Mouse (Mus musculus) forebrain, embryonic 11.5 days (tissue): Measurements from ENCODE around the gene Prr14. TPM values are rescaled to one million over a fixed set of nuclear protein-coding genes. Genes with fewer than 3 reads are reported as not detected.

ENCODE experiments used
- ATAC-seq: fragments of 200-750 bp; cut with Nextera tagmentation; replicated peaks from 2 replicates; pipeline ENCODE4 v1.8.0; 2017; ENCODE audit warnings: moderate TSS enrichment; ENCODE audit not compliant: low FRiP score
- DNase-seq: peaks from one replicate; pipeline ENCODE4 v3.0.0-alpha.2; 2017; ENCODE audit warnings: low spot score
- H3K27ac ChIP-seq: fragments of 300-500 bp; sonication (generic); 2 replicates; pipeline ENCODE4 v1.5.1; 2014; ENCODE audit warnings: low read depth, low read length
- H3K27me3 ChIP-seq: fragments of 300-500 bp; sonication (generic); 2 replicates; pipeline ENCODE4 v1.6.1; 2014; ENCODE audit warnings: mild to moderate bottlenecking, low read length, mixed read lengths; ENCODE audit not compliant: control insufficient read depth, insufficient read depth
- H3K36me3 ChIP-seq: fragments of 300-500 bp; sonication (generic); 2 replicates; pipeline ENCODE4 v1.6.1; 2014; ENCODE audit warnings: mild to moderate bottlenecking, low read length, moderate library complexity, mixed read lengths; ENCODE audit not compliant: control insufficient read depth, insufficient read depth
- H3K4me1 ChIP-seq: fragments of 300-500 bp; sonication (generic); replicated peaks from 2 replicates; pipeline ENCODE4 v1.6.1; 2014; ENCODE audit warnings: low read length, mixed read lengths; ENCODE audit not compliant: control insufficient read depth, insufficient read depth
- H3K4me2 ChIP-seq: fragments of 300-500 bp; sonication (generic); 2 replicates; pipeline ENCODE4 v1.6.1; 2014; ENCODE audit warnings: low read depth, mild to moderate bottlenecking, low read length, moderate library complexity, mixed read lengths; ENCODE audit not compliant: severe bottlenecking
- H3K4me3 ChIP-seq: fragments of 300-500 bp; sonication (generic); 2 replicates; pipeline ENCODE4 v1.5.1; 2014; ENCODE audit warnings: low read depth, low read length
- H3K9ac ChIP-seq: fragments of 300-500 bp; sonication (generic); 2 replicates; pipeline ENCODE4 v1.6.1; 2014; ENCODE audit warnings: low read length
- H3K9me3 ChIP-seq: fragments of 300-500 bp; sonication (generic); 2 replicates; pipeline ENCODE4 v1.6.1; 2016; ENCODE audit warnings: low read length, mixed read lengths; ENCODE audit not compliant: control insufficient read depth
- WGBS: fragments of 180-500 bp; shearing (Covaris S2); extraction: QIAGEN DNeasy Blood & Tissue Kit; methylation state at CpG from one replicate; pipeline ENCODE4 v1.1.7; 2014; 5-methylcytosine and 5-hydroxymethylcytosine counted together
- polyA plus RNA-seq: library from polyadenylated mRNA; unstranded; fragments of >200 nt; fragmentation: Nextera tagmentation; extraction: Ambion mirVana; gene quantifications from 2 replicates; pipeline ENCODE4 v1.2.1, GENCODE M21; 2014

Prr14 gene
- polyA plus RNA-seq, 1 experiment from 2014 or later, result 77.3 TPM

GRCm38 (mm10) chr7:127511241-127511640 is 51.8 kb downstream of the Prr14 start:
- ATAC-seq (no peak), DNase-seq (no peak)
- Histone ChIP-seq H3K27me3 (no peaks in the 10 kb centered on the region), H3K4me2 (peak overlapping the region; percentile 55), H3K9me3 (no peaks in the 10 kb centered on the region), H3K4me1 (peaks cover 5% of the 10 kb centered on the region; the same call in 1 of the 2 replicates), H3K9ac (peak overlapping the region; percentile 93; the same call in 1 of the 2 replicates), H3K36me3 (no peaks in the 10 kb centered on the region; the same call in 1 of the 2 replicates), H3K4me3 (peak overlapping the region; percentile 86), H3K27ac (peak overlapping the region; percentile 95; the same call in 1 of the 2 replicates)
- 39% methylated on average over 8 of the region's 8 CpGs for WGBS

GRCm38 (mm10) chr7:127511808-127512230 is 52.4 kb downstream of the Prr14 start, which contains the start of gene Srcap:
Gene Srcap, plus strand, starts transcription at chr7:127511983.
- Histone ChIP-seq H3K4me1 (peaks cover 5% of the 10 kb centered on the region; the same call in 1 of the 2 replicates), H3K27me3 (no peaks in the 10 kb centered on the region), H3K9ac (peak within 1 kb of the TSS; percentile 93), H3K9me3 (no peaks in the 10 kb centered on the region), H3K36me3 (no peaks in the 10 kb centered on the region; the same call in 1 of the 2 replicates), H3K27ac (peak within 1 kb of the TSS; percentile 95), H3K4me2 (peak within 1 kb of the TSS; percentile 55), H3K4me3 (peak within 1 kb of the TSS; percentile 86)
- under 1% methylated on average over 35 of the region's 37 CpGs for WGBS
- ATAC-seq (peak; percentile 98), DNase-seq (peak; percentile 98)

- WGBS, result under 1% methylated on average over 57 of the region's 93 CpGs
- Histone ChIP-seq H3K9ac (peak overlapping the region; percentile 93), H3K9me3 (no peaks in the 10 kb centered on the region), H3K36me3 (no peaks in the 10 kb centered on the region; the same call in 1 of the 2 replicates), H3K27ac (peak overlapping the region; percentile 95), H3K4me1 (peaks cover 5% of the 10 kb centered on the region; the same call in 1 of the 2 replicates), H3K4me2 (peak overlapping the region; percentile 55), H3K4me3 (peak overlapping the region; percentile 86), H3K27me3 (no peaks in the 10 kb centered on the region)
- peak; percentile 97 for DNase-seq
- peak; percentile 78 for ATAC-seq
Measured at GRCm38 (mm10) chr7:127512231-127513015, 53.0 kb downstream of the Prr14 start.

- Histone ChIP-seq H3K4me1 (peaks cover 5% of the 10 kb centered on the region; the same call in 1 of the 2 replicates), H3K9me3 (no peaks in the 10 kb centered on the region), H3K27me3 (no peaks in the 10 kb centered on the region), H3K27ac (peak overlapping the region; percentile 95; the same call in 1 of the 2 replicates), H3K4me2 (peak overlapping the region; percentile 55), H3K36me3 (no peaks in the 10 kb centered on the region; the same call in 1 of the 2 replicates), H3K4me3 (peak overlapping the region; percentile 86), H3K9ac (peak overlapping the region; percentile 93)
- DNase-seq, result no peak
- 56% methylated on average over 8 of the region's 8 CpGs for WGBS
- no peak for ATAC-seq
Measured at GRCm38 (mm10) chr7:127513016-127513390, 53.6 kb downstream of the Prr14 start.

- no peak overlapping the region for H3K9ac ChIP-seq
- WGBS, result 92% methylated on average over 3 of the region's 3 CpGs
- DNase-seq (no peak), ATAC-seq (no peak)
- H3K27me3 ChIP-seq, result no peaks in the 10 kb centered on the region
- H3K4me3 ChIP-seq, result no peak overlapping the region; the same call in 1 of the 2 replicates
- H3K4me1 ChIP-seq, result peaks cover 5% of the 10 kb centered on the region; the same call in 1 of the 2 replicates
- peak overlapping the region; percentile 55; the same call in 1 of the 2 replicates for H3K4me2 ChIP-seq
- no peaks in the 10 kb centered on the region for H3K9me3 ChIP-seq
- no peak overlapping the region for H3K27ac ChIP-seq
- H3K36me3 ChIP-seq, result no peaks in the 10 kb centered on the region; the same call in 1 of the 2 replicates
Measured at GRCm38 (mm10) chr7:127513781-127514180, 54.4 kb downstream of the Prr14 start.

GRCm38 (mm10) chr7:127515846-127516245 is 56.4 kb downstream of the Prr14 start:
- no peak overlapping the region for H3K4me2 ChIP-seq
- no peak overlapping the region for H3K4me3 ChIP-seq
- ATAC-seq (no peak), DNase-seq (no peak)
- H3K9me3 ChIP-seq, result no peaks in the 10 kb centered on the region
- H3K9ac ChIP-seq, result no peak overlapping the region
- peaks cover 5% of the 10 kb centered on the region; the same call in 1 of the 2 replicates for H3K4me1 ChIP-seq
- no peak overlapping the region for H3K27ac ChIP-seq
- H3K36me3 ChIP-seq, result peaks cover 4% of the 10 kb centered on the region; the same call in 1 of the 2 replicates
- H3K27me3 ChIP-seq, result no peaks in the 10 kb centered on the region
- 94% methylated on average over 7 of the region's 7 CpGs for WGBS

GRCm38 (mm10) chr7:127516344-127516743 is 56.9 kb downstream of the Prr14 start:
- ATAC-seq (no peak), DNase-seq (no peak)
- peaks cover 5% of the 10 kb centered on the region; the same call in 1 of the 2 replicates for H3K4me1 ChIP-seq
- no peak overlapping the region for H3K4me2 ChIP-seq
- H3K36me3 ChIP-seq, result peaks cover 5% of the 10 kb centered on the region; the same call in 1 of the 2 replicates
- H3K27me3 ChIP-seq, result no peaks in the 10 kb centered on the region
- no peak overlapping the region for H3K27ac ChIP-seq
- H3K4me3 ChIP-seq, result no peak overlapping the region
- H3K9ac ChIP-seq, result no peak overlapping the region
- no peaks in the 10 kb centered on the region for H3K9me3 ChIP-seq
- 97% methylated on average over 6 of the region's 7 CpGs for WGBS

GRCm38 (mm10) chr7:127519284-127519683 is 59.9 kb downstream of the Prr14 start, which contains the start of gene Gm42715:
Gene Gm42715, plus strand, starts transcription at chr7:127519584.
- H3K4me1 ChIP-seq, result no peaks in the 10 kb centered on the region
- no peaks in the 10 kb centered on the region for H3K27me3 ChIP-seq
- no peak within 1 kb of the TSS for H3K9ac ChIP-seq
- H3K9me3 ChIP-seq, result no peaks in the 10 kb centered on the region
- DNase-seq (no peak), ATAC-seq (no peak)
- WGBS, result 89% methylated on average over 3 of the region's 3 CpGs
- peaks cover 19% of the 10 kb centered on the region for H3K36me3 ChIP-seq
- H3K4me2 ChIP-seq, result no peak within 1 kb of the TSS
- H3K4me3 ChIP-seq, result no peak within 1 kb of the TSS
- H3K27ac ChIP-seq, result no peak within 1 kb of the TSS
